Mouse (Mus musculus): ENCODE measurements around the gene Pgpep1.

Pgpep1 gene

DNA sequence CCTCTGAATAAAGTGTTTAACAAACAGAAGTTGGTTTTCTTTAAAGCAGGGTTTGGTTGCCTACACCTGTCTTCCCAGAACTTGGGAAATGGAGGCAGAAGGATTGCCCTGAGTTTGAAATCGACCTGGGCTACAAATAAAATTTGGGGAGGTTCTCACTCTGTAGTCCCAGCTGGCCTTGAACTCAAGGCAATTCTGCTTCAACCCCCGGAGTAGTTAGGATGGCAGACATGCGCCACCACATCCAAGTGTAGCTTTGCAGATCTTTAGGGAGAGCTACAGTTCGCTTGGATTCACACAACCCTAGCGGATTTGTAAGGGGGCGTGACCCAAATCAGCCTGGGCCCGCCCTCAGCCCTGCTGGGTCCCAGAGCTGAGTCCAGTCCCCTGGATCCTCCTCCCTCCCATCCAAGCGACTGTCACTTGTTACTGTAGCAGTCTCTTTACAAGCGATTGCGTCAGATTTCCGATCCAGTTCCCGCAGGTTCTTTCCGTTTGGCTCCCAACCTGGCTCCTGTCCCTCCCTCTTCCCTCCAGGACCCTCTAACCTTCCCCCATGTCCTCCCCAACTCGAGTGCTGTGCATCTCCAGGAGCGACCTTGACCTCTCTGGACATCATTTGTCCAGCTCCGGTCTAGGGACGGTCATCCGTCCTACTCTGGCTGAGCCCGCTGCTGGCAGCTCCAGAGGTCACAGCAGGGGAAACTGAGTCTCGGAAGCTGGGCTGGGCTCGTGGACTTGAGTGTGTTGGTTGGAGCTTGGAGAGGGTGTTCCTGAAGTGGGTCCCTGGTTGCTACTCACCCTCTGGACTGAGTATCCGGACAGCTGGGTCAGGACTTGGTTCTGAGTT, 29.4 kb downstream of the Pgpep1 start:
- no peak for DNase-seq

DNA sequence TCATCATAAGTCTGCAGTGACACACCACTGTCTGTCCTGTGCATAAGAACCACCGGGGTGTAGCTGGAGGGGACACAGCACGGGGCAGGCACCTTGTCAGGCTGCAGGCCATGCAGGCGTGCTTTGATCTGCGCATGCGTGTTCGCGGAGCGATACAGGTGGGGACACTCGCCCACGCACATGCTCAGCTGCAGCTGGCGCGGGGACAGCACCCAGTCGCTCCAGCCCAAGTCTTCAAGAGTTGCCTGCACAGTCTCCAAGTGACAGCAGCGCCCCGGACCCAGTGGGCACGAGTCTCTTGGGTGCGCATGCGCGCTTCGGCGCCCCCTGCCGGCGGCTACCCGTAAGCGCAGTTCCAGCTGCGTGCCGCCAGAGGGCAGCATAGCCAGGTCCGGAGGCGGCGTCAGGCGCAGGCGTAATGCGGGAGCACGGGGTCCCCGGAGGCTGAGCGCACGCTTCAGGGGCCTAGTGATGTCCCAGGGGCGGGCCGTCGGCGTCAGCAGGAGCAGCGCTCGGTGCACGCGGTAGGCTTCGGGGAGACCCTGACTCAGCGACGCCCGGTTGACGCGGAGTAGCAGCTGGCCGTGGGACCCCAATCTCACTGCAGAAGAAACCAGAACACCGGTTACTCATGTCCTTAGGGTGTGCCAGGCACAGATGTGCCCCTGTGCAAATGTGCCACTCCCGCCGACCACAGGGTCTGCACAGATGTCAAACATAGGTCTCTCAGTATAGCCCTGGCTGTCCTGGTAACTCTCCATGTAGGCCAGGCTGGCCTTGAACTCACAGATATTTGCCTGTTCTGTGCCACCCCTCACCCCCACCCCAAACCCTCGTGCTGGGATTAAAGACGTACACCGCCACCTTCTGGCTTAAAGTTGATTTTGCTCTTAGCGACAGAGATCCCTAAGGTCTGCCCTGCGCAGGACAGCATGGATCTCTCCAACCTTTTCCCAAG, 30.3 kb downstream of the Pgpep1 start:
- peak; percentile 82 to 93 for DNase-seq

DNA sequence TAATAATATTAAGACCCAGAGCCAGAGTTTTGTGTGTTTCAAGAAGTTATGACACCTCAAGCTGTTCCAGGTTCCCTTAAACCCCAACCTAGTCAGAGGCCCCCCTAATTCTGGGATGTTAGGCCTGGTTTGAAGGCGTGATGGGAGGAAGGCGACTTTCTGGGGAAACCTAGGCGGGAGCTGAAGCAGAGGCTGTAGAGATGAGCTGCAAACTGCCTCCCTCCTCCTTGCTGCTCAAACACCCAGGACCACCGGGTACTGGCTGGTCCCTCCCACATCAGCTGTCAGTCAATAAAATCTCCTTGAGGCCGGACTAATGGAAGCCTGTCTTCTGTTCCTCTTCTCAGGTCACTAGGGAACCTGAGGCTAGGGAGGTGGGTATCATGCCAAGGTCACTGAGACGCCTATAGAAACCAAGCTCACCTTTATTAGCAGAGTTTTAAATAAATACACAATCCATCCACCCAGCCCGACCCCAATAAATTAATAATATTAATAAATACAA, 31.1 kb downstream of the Pgpep1 start:
- DNase-seq = no peak

DNA sequence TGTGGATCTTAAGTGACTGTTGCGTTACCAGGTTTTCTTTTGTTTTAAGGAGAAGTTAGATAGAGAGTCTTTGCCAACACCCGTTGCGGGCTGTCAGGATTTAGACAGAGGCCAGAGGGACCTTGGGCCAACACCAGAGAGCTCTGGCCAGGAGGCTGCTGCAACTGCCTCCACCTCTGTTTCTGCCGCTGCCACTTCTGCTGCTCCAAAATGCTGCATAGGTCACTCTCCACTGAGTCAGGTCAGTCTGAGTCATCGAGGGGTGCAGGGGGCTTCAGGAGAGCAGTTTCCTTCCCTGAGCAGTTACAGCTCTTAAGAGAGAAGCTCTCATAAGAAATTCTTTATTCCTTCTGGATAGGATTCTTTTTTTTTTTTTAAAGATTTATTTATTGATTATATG, 33.1 kb downstream of the Pgpep1 start:
- no peak for DNase-seq

DNA sequence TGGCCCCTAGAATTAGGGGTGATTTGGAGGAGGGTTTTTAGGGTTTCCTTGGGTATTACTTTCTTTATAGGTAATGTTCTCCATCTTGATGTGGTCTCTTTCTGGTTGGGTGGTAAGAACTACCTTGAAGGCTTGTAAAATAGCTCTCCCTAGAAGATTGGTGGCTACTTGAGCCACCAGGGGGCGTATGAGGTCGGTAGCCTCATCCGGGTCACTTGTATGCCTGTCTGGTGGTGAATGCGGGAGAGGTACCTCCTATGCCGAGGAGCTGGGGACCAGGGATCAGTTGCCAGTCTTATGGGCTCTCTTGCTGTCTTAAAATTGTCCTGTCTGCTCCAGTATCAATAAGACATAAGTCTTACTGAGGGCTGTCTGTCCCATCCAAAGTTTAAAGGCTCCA, 35.1 kb downstream of the Pgpep1 start:
- peak in 1 of 2 experiments; percentile 65 for DNase-seq

DNA sequence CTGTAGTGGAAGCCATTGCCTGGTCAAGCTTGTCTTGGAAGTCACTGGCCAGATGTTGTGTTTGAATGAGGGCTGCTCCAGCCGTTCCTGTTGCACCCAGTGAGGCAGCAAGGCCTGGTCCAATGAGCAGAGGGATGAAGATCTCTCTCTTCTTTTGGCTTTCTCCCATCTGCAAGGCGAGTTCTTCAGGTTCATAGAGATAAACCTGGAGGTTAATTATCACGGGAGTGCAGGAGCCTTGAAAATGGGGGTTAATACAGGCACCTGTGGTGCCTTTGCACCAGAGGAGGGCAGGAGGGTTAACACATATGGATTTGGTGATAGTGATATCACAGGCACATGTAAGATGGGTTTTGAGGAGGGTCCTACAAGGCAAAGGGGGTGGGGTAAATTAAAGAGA, 38.0 kb downstream of the Pgpep1 start:
- no peak for DNase-seq

DNA sequence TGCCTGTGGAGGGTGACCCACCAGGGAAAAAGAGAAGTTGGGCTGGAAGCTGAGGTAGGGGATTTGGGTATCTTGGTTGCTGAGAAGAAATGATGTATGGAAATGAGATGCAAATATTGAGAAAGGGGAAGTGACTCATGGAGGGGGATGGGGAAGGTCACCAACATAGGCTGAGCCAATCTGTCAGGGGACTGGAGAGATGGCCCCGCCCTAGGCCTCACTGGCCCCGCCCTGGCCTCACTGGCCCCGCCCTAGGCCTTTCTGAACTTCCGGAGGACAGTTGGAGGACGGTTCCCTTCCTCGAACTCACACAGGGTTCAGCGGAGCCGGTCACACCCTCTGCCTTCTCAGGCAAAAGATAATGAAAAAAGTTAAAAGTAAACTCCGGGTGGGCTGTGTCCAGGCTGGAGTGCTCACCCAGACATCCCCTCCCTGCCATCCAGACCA, 41.3 kb downstream of the Pgpep1 start:
- DNase-seq = peak; percentile 84 to 89

DNA sequence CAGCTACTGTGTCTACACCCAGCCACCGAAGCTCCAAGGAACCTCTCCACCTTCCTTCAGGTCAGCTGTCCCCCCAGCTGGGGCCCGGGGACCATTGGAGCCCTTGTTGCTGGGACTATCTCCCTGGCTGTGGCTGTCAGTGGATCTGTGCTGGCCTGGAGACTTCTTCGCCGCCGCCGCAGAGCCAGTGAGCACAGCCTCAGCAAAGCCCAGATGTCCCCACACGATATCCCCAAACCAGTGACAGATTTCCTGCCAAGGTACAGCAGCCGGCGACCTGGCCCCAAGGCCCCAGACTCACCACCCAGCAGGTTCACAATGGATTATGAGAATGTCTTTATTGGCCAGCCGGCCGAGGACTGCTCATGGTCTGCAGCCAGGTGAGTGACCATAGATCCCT, 42.2 kb downstream of the Pgpep1 start:
- DNase-seq = no peak

DNA sequence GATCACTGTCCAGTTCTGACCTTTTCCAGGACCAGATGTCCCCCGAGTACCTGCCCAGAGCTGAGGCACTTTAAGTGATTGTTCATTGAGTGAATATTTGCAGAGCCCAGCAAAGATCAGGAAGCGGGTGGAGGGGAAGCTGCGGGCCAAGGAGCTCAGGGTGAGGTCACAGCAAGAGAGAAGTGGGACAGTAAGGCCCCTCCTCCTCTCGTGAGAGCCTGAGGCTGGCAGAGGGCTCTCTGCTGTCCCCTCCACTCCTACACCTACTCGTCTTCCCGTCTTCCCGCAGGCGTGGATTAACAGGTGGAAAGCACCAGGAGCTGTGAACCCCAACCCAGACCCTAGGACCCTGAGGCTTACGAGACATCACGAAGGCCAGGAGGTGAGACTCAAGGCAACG, 43.5 kb downstream of the Pgpep1 start:
- peak in 1 of 2 experiments; percentile 21 for DNase-seq

DNA sequence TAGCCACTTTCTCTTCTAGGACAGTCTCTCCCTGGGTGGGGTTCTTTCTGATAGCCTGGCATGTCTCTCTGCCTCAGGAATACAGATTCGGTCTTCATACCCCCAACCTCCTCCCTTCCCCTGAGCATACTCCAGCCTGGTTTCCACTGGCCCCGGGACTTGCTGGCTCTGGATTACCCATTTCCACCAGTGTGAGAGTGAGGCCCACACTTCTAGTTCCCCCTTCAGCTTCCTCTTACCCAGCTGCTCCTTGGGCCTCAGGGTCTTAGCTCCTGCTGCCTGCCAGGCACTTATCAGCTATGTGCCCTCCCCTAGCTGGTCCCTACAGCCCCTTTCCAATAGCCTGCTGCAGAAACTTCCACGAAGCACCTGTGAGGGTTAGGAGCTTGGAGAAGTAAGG, 44.3 kb downstream of the Pgpep1 start, which contains the start of gene Lrrc25:
TSS of gene Lrrc25 (plus strand) at position 262 of the 400 bp plus-strand sequence.
- DNase-seq = peak in 1 of 2 experiments; percentile 11

DNA sequence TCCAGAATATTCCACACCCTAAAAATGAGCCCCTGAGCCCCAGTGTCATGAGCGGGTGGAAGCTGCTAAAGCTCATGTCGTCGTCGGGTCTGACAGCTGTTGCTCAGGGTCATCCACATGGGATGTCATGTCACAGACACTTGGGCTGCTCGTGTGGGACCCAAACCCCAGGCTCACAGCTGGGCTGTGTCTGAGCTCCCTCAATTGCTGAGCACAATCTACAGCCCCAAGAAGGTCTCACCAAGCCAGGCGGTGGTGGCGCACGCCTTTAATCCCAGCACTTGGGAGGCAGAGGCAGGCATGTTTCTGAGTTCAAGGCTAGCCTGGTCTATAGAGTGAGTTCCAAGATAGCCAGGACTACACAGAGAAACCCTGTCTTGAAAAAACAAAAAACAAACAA, 44.9 kb downstream of the Pgpep1 start:
- no peak for DNase-seq

DNA sequence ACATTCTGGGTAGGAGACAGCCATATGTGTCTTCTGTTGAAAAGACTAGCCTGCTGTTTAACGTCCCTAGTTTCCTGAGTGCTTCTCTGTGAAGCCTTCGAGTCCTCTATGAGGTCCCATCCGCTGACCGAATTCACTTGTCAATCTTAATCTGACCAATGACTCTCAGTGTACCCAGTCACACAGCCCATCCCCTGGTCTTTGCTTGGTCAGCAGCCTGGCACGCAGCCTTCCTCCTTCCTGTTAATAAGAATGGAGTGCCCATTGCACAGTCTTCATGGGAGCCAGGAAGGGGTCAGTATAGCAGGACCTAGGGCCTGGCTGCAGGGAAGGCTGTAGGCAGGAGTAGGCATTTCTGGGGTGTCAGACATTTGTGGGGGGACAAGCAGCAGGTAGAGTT, 45.7 kb downstream of the Pgpep1 start:
- no peak for DNase-seq

DNA sequence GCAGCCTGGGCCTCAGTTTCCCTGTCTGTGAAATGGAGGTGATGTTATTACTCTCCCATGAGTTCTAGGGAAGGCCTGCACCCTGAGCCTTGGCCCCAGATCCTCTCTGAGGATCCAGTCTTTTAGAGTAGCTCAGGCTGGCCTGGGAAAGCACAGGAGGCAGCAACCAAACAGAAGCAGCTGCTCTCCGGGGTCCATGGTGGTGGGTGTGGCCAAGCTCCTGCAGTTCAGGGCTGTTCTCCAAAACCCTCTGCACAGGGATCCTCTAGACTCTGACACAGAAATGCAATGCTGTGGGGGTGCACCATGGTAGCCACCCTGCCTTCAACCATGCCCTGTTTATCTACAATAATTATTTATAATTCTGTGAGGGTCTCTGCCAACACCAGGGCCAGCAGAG, 46.4 kb downstream of the Pgpep1 start:
- no peak for DNase-seq

DNA sequence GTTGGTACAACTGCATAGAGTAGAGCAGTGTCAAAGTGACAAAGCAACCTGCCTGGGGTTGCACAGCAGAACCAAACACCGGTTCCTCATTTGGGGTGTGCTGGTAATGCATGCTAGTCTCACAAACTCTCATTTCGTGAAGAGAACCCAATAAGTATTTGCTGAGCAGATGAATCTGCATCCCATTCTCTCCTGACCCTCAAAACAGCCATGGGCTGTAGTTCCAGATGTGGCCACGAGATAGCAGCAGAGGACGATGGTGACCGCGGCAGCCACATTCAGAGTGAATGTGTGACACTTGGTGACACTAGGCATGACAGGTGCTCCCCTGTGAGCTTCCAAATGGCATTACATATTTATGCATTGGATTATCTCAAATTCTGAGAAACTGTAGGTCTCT, 48.3 kb downstream of the Pgpep1 start:
- peak; percentile 83 to 93 for DNase-seq

DNA sequence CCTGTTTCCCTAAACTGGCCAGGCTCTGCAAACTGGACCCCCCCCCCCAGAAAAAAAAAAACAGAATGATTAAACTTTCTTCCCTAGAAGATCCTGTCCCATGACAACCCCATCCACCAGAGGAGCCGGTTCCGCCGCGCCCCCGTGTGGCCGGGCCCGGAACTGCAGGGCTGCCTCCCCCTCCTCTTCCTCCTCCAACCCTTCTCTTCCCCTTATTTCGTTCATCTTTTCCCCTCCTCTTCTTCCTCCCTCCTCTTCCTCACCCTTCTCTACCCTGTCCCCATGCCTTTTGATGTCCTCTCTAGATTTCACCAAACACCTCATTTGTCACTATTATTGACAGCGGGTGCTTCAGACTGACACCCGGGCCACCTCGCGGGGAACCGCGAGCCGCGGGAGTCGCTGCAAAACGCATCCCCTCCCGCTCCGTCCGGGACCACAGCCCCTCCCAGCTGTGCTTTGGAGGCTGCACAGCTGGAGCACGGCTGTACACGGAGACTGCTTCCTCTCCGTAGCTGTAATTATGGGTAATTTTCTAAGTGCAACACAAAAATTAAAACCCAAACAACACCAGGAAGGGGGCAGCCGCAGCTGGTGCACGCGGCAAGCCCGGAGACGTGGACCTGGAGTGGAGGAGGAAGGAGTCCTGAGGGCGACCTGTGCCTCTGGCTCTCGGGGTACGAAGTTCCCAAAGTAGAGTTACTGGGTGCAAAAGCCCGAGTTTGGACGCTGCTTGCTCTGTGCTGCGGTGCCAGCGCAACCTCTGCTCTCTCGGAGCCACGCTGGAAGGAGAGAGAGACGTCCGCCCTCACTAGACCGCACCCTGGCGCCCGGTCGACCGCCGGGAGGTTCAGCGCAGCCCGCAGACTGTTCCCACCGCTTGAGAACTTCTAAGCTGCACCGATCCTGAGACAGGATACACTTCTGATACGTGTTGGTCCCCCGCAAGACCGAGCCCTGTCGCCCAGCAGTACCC, 49.1 kb downstream of the Pgpep1 start:
- DNase-seq = peak; percentile 73 to 88

DNA sequence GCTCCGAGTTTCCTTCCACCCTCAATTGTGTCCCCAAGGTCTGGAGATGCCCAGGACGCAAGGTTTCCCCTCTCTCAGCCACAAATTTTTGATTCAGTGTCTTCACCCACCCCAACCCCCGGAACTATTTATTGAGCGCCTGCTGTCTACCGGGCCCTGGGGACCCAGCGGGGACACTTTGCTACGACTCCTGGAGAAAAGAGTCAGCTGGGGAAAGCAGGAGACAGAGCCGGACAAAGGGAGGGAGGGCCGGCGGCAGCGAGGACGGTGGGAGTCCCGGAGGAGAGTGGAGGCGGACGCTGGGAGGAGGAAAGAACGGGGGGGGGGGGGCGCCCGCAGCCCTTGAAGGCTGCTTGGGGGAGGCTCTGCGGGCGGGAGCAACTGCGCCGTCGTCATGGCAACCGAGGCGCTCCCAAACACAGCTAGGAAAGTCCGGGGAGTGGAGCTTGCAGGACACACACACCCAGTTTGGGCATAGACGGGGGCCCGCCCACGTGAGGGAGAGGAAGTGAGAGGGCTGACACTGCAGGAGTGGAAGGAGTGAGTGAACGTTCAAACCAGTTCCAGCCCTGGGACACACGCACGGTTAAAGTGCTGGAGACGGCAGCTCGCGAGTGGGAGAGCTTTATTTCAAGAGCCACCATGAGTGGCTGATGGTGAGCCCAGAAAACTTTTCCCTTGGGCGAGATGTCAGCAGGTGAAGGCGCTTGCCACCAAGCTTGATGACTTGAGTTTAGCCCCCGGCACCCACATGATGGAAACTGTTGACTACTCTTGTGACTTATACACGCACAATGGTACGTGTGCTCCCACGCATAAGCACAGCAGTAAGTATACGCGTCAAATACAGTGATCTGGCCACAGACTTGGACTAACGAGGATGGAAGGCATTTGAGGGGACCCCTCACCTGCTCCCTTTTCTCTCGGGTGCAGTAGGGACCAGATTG, 50.1 kb downstream of the Pgpep1 start:
- DNase-seq = peak; percentile 79 to 83

DNA sequence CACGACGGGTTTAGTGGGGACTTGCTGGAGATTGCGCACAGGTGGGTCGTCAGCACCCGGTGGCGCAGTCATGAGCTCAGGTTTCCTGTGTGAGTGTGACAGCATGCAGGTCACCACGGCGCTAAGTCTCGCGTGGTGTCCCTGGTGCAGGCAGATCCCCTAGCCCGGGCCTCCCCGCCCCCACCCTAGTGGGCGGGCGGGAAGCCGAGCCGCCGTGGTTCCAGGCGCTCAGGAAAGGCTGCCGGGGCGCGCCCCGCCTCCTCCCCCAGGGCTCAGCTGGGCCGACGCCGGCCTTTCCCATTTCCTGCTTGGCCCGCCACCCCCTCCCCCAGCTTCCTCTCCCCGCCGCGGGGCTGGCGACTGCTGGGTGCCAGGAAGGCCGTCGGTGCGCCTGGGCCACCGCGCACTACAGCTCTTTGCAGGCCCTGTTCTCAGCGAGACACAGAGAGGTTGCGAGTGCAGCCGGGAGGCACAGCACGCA, 50.8 kb downstream of the Pgpep1 start:
- DNase-seq = peak; percentile 75 to 78

DNA sequence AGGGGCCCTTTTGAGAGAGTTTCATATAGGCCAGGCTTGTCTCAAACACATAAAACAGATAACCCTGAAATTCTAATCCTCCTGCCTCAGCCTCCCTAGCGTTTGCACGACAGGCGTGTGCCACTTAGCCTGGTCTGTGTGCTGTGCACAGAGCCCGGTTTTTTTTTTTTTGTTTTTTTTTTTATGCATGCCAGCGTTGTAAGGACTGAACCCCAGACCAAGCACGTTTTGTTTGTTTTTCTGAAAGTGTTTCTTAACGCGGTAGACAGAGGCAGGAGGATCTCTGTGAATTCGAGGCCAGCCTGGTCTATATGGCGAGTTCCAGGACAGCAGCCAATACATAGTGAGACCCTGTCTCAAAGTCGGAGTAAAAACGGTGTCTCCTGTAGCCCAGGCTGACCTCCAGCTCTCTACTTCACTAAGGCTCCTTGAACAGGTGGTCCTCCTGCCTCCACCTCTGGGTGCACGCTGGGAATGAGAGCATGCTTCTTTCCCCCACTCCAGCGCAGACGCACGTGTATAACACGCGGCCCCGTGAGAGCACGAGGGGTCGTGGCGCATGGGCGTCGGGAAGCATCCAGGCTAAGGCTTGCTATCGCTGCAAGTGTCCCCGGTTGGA, 51.3 kb downstream of the Pgpep1 start, which contains the start of gene Ssbp4:
TSS of gene Ssbp4 (minus strand) at position 124 of the 619 bp plus-strand sequence.
- DNase-seq = no peak

DNA sequence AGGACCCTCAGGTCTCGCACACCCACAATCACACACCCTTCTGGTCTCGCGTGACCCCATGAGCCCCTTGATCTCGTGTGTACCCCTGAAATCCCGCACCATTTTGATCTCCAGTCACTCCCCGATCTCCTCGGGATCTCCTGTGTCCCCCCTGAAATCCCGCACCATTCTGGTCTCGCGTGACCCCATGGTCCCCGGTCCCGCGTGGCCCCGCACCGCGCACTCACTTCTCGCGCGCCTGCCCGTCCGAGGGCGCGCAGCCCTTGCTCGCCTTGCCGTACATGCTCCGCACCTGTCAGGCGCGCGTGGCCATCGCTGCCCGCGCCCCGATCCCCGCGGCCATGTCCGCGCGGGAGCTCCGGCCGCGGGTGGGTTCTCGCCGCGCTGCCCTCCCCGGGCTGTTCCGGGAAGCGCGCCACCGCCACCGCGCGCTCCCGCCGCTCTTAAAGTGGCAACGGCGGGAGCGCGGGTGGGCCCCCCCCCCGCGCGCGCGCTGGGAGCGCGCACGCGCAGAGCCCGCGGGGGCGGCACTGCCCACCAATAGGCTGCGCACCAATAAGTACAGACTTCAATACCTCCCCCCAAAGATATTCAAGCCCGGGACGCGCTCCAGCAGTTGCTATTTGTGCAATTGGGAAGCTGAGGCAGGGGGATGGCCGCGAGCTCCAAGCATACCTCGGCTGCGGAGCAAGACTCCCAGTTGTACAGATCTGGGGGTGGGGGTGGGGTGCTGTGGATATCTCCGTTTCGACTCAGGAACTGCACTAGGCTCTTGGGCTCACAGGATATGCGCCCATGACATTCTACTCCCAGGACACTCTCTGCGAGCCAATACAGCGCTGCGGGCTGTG, 52.1 kb downstream of the Pgpep1 start:
- DNase-seq = peak in 1 of 2 experiments; percentile 51
